Mouse (Mus musculus) thymus, postnatal 14 days (tissue): ENCODE measurements around the gene Il22ra2.

Source experiments
- DNase-seq: peaks from one replicate; pipeline ENCODE4 v3.0.0; 2021

Gene Il22ra2

GRCm38 (mm10) chr10:19603231-19603630 lies 18.6 kb upstream of the Il22ra2 start:
- DNase-seq, result no peak

GRCm38 (mm10) chr10:19609125-19609524 lies 12.7 kb upstream of the Il22ra2 start:
- no peak for DNase-seq

- DNase-seq, result no peak
These were observed 10.2 kb upstream of the Il22ra2 start for GRCm38 (mm10) chr10:19611616-19612015.

- DNase-seq, result peak; percentile 56
These were observed 8.6 kb upstream of the Il22ra2 start for GRCm38 (mm10) chr10:19613111-19613753.

- DNase-seq, result no peak
These were observed 2.1 kb upstream of the Il22ra2 start for GRCm38 (mm10) chr10:19619736-19620135.

- no peak for DNase-seq
These were observed 2.8 kb downstream of the Il22ra2 start for GRCm38 (mm10) chr10:19624617-19625016.

GRCm38 (mm10) chr10:19627342-19627741 lies 5.5 kb downstream of the Il22ra2 start:
- DNase-seq, result no peak

GRCm38 (mm10) chr10:19627748-19628147 lies 6.0 kb downstream of the Il22ra2 start:
- DNase-seq, result no peak

- DNase-seq, result no peak
These were observed 9.9 kb downstream of the Il22ra2 start for GRCm38 (mm10) chr10:19631616-19632195.

GRCm38 (mm10) chr10:19638851-19639250 lies 17.1 kb downstream of the Il22ra2 start:
- no peak for DNase-seq

GRCm38 (mm10) chr10:19639630-19640029 lies 17.8 kb downstream of the Il22ra2 start:
- DNase-seq, result no peak

- no peak for DNase-seq
These were observed 23.3 kb downstream of the Il22ra2 start for GRCm38 (mm10) chr10:19645119-19645518.

GRCm38 (mm10) chr10:19657426-19657825 lies 35.6 kb downstream of the Il22ra2 start:
- no peak for DNase-seq

- no peak for DNase-seq
These were observed 38.2 kb downstream of the Il22ra2 start for GRCm38 (mm10) chr10:19659953-19660352.

- DNase-seq, result no peak
These were observed 47.2 kb downstream of the Il22ra2 start for GRCm38 (mm10) chr10:19668973-19669372.

- no peak for DNase-seq
These were observed 50.2 kb downstream of the Il22ra2 start for GRCm38 (mm10) chr10:19672015-19672414.

GRCm38 (mm10) chr10:19673146-19673545 lies 51.3 kb downstream of the Il22ra2 start:
- peak; percentile 26 for DNase-seq
